Mouse (Mus musculus) C3H10T1/2 (cell line): ENCODE results near the gene Tmem50b. TPM values are rescaled to one million over a fixed set of nuclear protein-coding genes. Genes with fewer than 3 reads are reported as not detected.

Experiments used
- polyA plus RNA-seq, 2 experiments: library from polyadenylated mRNA; unstranded; fragments of >200 nt; fragmentation: generic; extraction: Trizol; gene quantifications; one replicate each; pipeline ENCODE4 v1.2.1; 2012; ENCODE audit warnings: missing spikeins in 2 of 2

Tmem50b gene
- 10 to 100 TPM in 1 of 2 experiments, 1 to 10 TPM in 1; 2.6 to 17.6 TPM for polyA plus RNA-seq

DNA sequence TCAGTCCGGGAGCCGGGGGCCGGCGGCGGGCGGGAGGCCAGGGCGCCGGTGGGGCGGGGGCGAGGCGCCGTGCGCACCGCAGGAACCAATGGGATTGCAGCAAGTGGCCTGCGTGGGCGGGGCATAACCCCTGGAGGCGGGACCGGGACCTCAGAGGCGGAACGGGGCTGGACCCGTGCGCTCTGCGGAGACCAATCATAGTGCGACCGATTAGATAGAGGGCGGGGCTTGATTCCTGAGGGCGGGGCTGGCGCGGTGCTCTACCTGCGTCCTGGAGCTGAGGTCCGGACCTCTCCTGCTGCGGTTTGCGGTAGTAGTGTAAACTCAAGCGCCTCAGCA is at the start of gene Tmem50b:
Gene Tmem50b, minus strand, starts transcription at position 129 of the 339 bp plus-strand sequence.

DNA sequence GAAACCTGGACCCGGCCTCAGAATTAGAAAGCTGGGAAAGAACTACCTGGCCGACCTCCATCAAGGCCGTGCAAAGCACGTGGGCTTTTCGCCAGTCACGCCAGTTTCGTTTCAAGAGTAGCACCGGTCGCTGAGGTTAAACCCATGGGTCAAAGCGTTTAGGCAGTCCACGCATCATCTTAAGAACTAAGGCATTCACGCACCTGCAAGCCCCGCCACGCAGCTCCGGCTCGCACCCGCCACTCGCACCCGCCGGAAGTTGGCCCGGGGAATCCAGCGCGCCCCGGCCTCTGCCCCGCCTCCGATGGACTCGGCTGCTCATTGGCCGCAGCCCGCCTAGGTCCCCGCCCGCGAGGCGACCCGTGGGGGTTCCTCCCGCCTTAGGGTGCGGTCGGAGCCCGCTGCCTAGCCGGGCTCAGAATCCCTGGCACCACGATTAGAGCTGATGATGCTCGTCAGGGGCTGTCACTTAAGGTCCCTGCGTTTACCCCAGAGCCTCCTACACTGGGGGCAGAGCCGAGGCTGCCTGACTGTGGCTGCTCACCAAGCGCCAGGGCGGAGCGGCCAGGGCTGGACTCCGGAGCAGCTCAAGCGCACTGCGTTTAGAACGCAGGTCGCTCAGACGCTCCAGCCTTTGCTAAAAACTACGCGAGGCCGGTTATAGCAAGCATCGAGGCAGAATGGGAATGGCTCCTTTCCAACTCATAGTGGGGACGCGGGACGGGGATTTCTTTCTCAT is 49.2 kb upstream of the Tmem50b start, which contains the start of gene Gart:
Gene Gart, minus strand, starts transcription at position 272 of the 739 bp plus-strand sequence.

DNA sequence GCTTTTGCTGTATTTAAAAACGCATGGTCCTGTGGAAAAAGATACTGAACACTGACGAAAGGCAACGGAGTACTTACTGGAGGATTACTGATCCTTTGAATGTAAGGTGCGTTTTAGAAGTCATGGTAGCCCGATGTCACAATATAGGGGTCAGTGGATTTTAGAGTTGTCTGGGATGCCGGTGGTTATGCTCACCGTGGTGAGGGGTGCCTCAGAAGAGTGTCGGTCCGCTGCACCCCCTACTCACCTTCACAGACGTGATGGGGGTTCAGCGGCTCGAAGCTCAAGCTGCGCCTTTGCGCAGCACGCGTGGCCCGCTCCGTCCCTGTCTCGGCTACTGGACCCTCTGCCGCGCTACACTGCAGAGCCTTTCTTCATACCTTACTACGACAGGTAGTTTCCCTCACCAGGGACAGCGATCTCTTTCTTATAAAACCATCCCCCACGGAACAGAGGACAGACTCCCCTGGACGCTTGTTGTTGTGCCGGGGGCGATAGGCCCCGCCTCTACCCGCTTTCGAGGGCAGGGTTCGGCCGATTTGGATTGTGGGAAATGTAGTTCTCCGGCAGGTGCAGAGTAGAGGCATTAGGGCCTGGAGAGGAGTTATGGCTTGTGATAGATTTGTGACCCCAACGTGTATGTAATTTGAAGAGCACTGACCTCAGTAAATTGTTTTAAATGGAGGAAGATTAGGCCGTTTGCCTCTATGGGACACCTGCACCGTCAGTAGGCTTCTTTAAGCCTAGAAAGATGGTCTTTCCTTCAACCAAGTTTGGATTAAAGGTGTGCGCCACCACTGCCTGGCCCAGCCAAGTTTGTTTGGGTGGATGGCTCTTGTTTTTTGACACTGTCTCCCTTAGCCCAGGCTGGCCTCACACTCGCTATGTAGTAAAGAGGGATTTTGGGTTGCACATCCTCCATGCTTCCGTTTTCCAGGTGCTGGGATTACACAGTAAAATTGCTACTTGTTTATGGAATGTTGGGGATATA is 21.2 kb upstream of the Tmem50b start, which contains the start of gene Dnajc28:
Gene Dnajc28, minus strand, starts transcription at position 516 of the 991 bp plus-strand sequence.

DNA sequence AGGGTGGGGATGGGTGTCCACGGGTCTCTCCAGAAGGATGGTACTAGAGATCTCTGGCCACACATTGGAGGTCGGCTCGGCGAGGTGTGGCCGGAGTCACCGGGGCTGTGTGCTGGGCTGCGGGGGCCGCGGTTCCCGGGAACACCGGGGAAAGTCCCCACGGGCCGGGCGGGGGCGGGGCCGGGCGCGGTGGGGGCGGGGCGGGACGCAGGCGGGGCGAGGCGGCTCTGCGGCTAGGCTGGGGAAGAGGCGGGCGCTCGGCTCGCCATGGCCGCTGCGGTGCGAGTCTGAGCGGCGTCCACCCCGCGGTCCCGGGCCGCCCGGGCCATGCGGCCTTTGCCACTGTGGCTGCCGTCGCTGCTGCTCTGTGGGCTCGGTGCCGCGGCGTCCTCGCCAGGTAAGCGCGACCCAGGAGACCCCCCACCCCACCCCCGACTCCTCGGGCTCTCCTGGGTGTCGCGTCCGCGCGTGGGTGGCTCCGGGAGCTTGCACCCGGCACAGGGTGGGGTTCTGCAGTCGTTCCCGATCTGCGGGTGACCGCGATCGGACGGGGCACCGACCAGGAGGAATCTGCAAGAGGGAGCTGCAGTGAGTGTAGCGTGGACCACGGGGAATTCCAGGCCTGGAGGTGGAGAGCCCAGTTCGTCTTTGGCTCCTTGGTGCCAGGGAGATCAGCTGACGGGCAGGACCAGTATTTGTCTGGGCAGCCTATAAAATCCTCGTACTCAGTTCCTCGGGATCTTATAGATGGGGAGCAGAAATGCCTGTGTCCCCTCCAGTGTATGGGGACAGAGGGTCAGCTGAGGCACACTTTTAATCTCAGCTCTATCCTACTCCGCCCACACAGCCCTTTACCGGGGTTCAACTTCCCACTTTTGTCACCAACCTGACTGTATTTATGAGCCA is 50.5 kb downstream of the Tmem50b start, which contains the start of gene Ifngr2:
Gene Ifngr2, plus strand, starts transcription at position 237 of the 906 bp plus-strand sequence.

Other genes with a start within 250 kb of the Tmem50b start
- gene Ifnar2, start 225.0 kb downstream of the Tmem50b start, polyA plus RNA-seq, result 10 to 100 TPM; 19.3 to 61.3 TPM
- gene Gm21970, start 206.1 kb downstream of the Tmem50b start, polyA plus RNA-seq, result under 1 TPM in 1 of 2 experiments, not detected in 1; 0.12 TPM
- gene Il10rb, start 191.6 kb downstream of the Tmem50b start, polyA plus RNA-seq, result 10 to 100 TPM in 1 of 2 experiments, 1 to 10 TPM in 1; 3.7 to 18.8 TPM
- gene Ifnar1, start 112.6 kb downstream of the Tmem50b start, polyA plus RNA-seq, result 10 to 100 TPM in 1 of 2 experiments, 1 to 10 TPM in 1; 2.6 to 31.0 TPM
- 10 to 100 TPM in 1 of 2 experiments, 1 to 10 TPM in 1; 6.6 to 40.8 TPM for gene Ifngr2, start 50.7 kb downstream of the Tmem50b start, polyA plus RNA-seq
- gene Dnajc28, start 21.2 kb upstream of the Tmem50b start, polyA plus RNA-seq, result 1 to 10 TPM in 1 of 2 experiments, under 1 TPM in 1; 0.04 to 2.2 TPM
- gene Gart, start 49.2 kb upstream of the Tmem50b start, polyA plus RNA-seq, result 100 to 1,000 TPM in 1 of 2 experiments, 10 to 100 TPM in 1; 68.3 to 148 TPM
- gene Son, start 49.7 kb upstream of the Tmem50b start, polyA plus RNA-seq, result 10 to 100 TPM; 13.5 to 61.2 TPM
- 1 to 10 TPM; 1.5 to 3.9 TPM for gene Donson, start 91.0 kb upstream of the Tmem50b start, polyA plus RNA-seq
- gene Cryzl1, start 131.2 kb upstream of the Tmem50b start, polyA plus RNA-seq, result 10 to 100 TPM in 1 of 2 experiments, 1 to 10 TPM in 1; 3.3 to 29.1 TPM
- gene Itsn1, start 131.5 kb upstream of the Tmem50b start, polyA plus RNA-seq, result 10 to 100 TPM in 1 of 2 experiments, 1 to 10 TPM in 1; 5.1 to 28.6 TPM